Mouse (Mus musculus) B cell, adult 67 days (primary cell): ENCODE data around the gene Zfp488. TPM values are rescaled to one million over a fixed set of nuclear protein-coding genes. Genes with fewer than 3 reads are reported as not detected.

Experiments
- total RNA-seq, 2 experiments: library from RNA; stranded (reverse); gene quantifications; 4 replicates each; pipeline ENCODE4 v1.2.4; 2023

Gene Zfp488
- under 1 TPM; 0.21 to 0.35 TPM for total RNA-seq

DNA sequence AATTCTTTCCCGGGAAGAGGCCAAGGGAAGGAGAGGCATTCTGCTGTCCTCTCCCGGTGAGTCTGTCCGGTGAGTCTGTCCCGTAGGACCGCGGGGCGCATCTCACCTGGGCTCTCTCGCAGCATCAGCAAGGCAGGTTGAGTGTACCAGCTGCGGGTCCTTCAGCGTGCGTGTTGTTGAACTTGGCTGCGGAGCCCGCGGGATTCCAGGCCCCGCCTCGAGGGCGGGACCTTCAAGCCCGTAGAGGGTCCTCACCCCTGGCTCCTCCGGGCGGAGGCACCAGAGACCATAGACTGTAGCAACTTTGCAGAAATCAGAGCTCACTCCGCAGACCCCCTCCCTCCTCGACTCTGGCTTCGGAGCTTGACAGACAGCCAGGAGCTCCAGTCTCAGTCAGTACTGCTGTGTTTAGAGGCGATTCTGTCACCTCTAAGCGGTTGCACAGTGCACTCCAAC is at the start of gene Zfp488:
Zfp488 (minus strand) TSS at position 161 of the 456 bp plus-strand sequence.

DNA sequence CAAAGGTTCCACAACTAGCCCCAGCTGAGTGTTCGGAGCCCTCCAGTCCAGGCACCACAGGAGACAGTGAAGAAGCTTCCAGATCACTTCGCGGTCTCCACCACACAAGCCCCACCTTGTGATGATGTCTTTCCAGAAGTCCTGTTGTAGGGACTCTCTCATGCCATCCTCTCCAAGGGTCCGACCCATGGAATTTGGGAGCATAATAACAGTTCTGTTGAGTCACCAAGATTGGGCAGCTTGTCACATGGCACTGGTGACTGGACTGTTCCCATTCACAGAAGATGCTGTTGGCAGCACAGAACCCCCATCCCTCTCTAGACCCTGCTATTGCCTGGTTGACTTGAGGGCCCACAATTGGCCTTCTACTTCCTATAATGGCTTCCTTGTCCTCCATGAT is 37.8 kb upstream of the Zfp488 start, which contains the start of gene Gm5460:
Gm5460 (plus strand) TSS at position 378 of the 400 bp plus-strand sequence.

DNA sequence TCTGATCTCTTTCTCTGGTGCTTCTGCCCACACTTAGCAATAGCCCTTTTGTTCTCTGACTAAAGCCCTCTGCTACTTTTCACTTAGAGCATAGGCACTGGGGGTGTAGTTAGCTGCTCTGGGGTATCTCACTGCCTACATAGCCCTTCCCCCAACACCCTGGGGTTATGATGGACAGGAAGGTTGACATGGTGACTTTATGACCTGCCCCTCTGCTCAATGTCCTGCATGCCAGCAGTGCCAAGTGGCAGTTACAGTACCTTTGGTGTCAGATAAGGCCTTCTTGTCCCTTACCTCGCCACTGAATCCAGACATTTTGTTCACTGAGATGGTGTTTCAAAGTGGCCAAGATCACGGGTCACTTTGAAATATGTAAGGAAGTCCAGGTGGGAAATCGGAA is 36.5 kb upstream of the Zfp488 start, which contains the start of gene Gm30083:
Gm30083 (minus strand) TSS at position 120 of the 400 bp plus-strand sequence.

DNA sequence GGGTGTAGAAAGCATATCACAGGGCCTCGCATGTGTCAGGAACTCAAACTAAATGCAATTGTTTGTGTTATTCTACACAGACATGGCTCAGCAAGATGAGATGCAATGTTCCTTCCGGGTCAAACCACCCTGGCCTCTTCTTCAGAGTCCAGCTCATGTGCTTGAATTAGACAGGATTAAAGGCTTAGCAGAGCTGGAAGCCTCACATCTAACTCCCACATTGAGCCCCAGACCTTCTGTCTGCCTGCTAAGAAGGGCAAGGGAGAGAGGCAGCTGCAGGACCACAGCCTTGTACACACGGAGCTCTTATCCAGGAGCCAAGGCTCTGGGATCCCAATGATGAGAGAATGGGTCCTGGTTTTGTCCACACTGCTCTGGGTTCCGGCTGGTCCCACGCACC is 24.8 kb downstream of the Zfp488 start, which contains the start of gene Rbp3:
Rbp3 (plus strand) TSS at position 243 of the 400 bp plus-strand sequence.

DNA sequence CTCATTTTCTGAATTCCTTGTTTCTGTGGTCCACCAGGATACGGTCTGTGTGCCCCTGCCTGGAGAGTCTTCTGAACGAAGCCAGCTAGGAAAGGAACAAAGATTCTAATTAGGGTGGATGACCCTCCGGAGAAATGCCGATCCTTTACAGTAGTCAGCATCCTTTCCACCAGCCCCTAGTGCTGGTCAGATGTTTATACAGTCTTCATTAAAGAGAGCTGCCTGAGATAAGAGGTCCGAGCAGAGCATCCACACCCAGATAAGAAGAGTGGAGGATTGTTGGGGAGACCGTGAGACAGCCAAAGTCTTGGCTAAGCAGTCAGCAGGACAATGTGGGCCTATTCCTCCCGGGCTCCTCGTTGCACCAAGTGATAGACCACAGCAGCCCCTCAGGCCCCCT is 37.8 kb downstream of the Zfp488 start, which contains the start of gene Gdf2:
Gdf2 (plus strand) TSS at position 301 of the 400 bp plus-strand sequence.

DNA sequence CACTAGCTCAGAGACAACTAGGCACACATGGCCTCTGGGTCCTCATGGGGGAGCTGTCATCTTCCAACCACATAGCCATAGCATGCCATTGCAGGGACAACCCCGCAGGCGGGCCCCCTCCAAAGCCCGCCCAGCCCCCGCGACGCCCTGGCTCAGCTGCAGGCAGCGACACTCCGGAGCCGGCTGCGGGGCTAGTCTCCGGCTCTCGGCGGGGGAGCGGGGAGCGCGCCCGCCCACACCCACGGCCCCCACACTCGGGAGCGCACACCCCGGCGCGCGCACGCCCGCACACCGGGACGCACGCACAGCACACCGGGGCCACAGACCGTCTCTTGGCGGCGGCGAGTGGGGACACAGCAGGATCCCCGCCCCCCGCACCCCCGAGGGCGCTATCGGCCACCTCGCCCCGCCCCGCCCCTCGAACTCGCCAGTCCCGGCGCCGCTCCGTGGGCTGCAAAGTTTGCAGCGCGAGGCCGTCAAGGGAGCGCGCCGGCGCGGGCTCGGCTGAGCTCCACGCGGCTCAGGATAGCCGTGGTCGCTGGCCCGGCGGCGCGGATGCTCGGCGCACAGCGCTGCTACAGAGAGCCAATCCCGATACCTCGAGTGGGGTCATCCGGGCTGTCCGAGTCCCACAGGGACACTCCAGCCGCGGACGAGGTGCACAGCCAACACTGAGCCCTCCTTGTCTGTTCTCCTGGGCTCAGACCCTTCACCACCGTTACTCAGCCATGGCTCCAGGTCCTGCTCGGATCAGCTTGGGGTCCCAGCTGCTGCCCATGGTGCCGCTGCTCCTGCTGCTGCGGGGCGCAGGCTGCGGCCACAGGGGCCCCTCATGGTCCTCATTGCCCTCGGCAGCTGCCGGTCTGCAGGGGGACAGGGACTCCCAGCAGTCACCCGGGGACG is 55.1 kb downstream of the Zfp488 start, which contains the start of gene Gdf10:
Gdf10 (plus strand) TSS at position 420 of the 903 bp plus-strand sequence.

Other genes starting within 250 kb of the Zfp488 start
- not detected for gene Gdf10, start 55.2 kb downstream of the Zfp488 start, total RNA-seq
- not detected for gene Gdf2, start 37.7 kb downstream of the Zfp488 start, total RNA-seq
- not detected for gene Rbp3, start 24.8 kb downstream of the Zfp488 start, total RNA-seq
- gene Gm30083, start 36.4 kb upstream of the Zfp488 start, total RNA-seq: not detected
- not detected for gene Gm5460, start 38.0 kb upstream of the Zfp488 start, total RNA-seq
- gene Antxrl, start 73.9 kb upstream of the Zfp488 start, total RNA-seq: not detected
- gene Anxa8, start 107.2 kb upstream of the Zfp488 start, total RNA-seq: not detected
- gene A630023A22Rik, start 124.0 kb upstream of the Zfp488 start, total RNA-seq: not detected
- not detected for gene Npy4r, start 173.7 kb upstream of the Zfp488 start, total RNA-seq
- gene Gprin2, start 222.9 kb upstream of the Zfp488 start, total RNA-seq: not detected
- gene Syt15, start 240.8 kb upstream of the Zfp488 start, total RNA-seq: not detected